ENCODE assay signal across 20 mouse cellular contexts in genomic region chr5:30601397-30601796, GRCm38 (mm10). TPM values are rescaled to one million over a fixed set of nuclear protein-coding genes. Genes with fewer than 3 reads are reported as not detected.
DNase-seq lines count a peak whose midpoint lies in the region; ATAC-seq and TF ChIP-seq lines count a peak whose summit lies in the region.
"Had no signal": no experiment of that assay in that cellular context is flagged by ENCODE, and none has a peak within 500 bp of the region (broad histone marks: within the 10 kb centered on the region; RNA-seq: fewer than 3 reads in every experiment).

No protein-coding gene starts in this region.

- no peak overlapping the region for H3K4me2 ChIP-seq in kidney, postnatal 0 days (ENCODE audit: low read length)
- H3K4me2 ChIP-seq in kidney, embryonic 14.5 days (replicated peaks; ENCODE audit: low read depth, low read length) = no peak overlapping the region
- H3K4me2 ChIP-seq: embryonic facial prominence, embryonic 15.5 days; forebrain, embryonic 13.5 days; hindbrain, embryonic 13.5 days; midbrain, embryonic 15.5 days had no signal

- no peak for TF ChIP-seq POLR2A in heart, adult 2 months (IDR thresholded peaks at IDR 0.05; ENCODE audit: insufficient read depth, low read depth, low read length)

- 5% methylated on average over 4 of the region's 4 CpGs for WGBS in heart, adult 2 months
- 33% methylated on average over 4 of the region's 4 CpGs for WGBS in kidney, postnatal 0 days
- 36% methylated on average over 4 of the region's 4 CpGs for WGBS in kidney, embryonic 14.5 days

- H3K79me2 ChIP-seq in heart, adult 2 months (replicated peaks; ENCODE audit: control insufficient read depth, insufficient read depth, low read length) = no peaks in the 10 kb centered on the region

- no peaks in the 10 kb centered on the region for H3K9me3 ChIP-seq in kidney, postnatal 0 days (replicated peaks; ENCODE audit: low read length)
- H3K9me3 ChIP-seq in kidney, embryonic 14.5 days (ENCODE audit: control insufficient read depth, low read length) = no peaks in the 10 kb centered on the region
- H3K9me3 ChIP-seq: embryonic facial prominence, embryonic 15.5 days; forebrain, embryonic 13.5 days; hindbrain, embryonic 13.5 days; midbrain, embryonic 15.5 days had no signal

- peak overlapping the region; percentile 20; the same call in 1 of the 2 replicates for H3K27ac ChIP-seq in heart, adult 2 months
- no peak overlapping the region for H3K27ac ChIP-seq in kidney, postnatal 0 days
- no peak overlapping the region for H3K27ac ChIP-seq in kidney, embryonic 14.5 days (ENCODE audit: low read depth, low read length)
- H3K27ac ChIP-seq: embryonic facial prominence, embryonic 15.5 days; forebrain, embryonic 13.5 days; gastrocnemius, adult 2 months; hindbrain, embryonic 13.5 days; macrophage; midbrain, embryonic 15.5 days had no signal

- peak; percentile 37 for TF ChIP-seq CTCF in heart, adult 2 months (IDR thresholded peaks at IDR 0.05)
- peak; percentile 33; the same call in 1 of the 2 replicates for TF ChIP-seq CTCF in kidney, postnatal 0 days (IDR thresholded peaks at IDR 0.05; ENCODE audit: low read depth)

- no peak overlapping the region for H3K4me3 ChIP-seq in heart, adult 2 months
- H3K4me3 ChIP-seq in kidney, postnatal 0 days (replicated peaks; ENCODE audit: low read depth, low read length) = no peak overlapping the region
- no peak overlapping the region for H3K4me3 ChIP-seq in kidney, embryonic 14.5 days (ENCODE audit: low read length)
- H3K4me3 ChIP-seq: embryonic facial prominence, embryonic 15.5 days; forebrain, embryonic 13.5 days; gastrocnemius, adult 2 months; hindbrain, embryonic 13.5 days; midbrain, embryonic 15.5 days had no signal

- no peaks in the 10 kb centered on the region for H3K27me3 ChIP-seq in heart, adult 2 months (ENCODE audit: control insufficient read depth, insufficient read depth, low read length)
- no peaks in the 10 kb centered on the region for H3K27me3 ChIP-seq in kidney, postnatal 0 days (ENCODE audit: insufficient read depth, low read length)
- H3K27me3 ChIP-seq in kidney, embryonic 14.5 days (ENCODE audit: control insufficient read depth, insufficient read depth, low read length) = no peaks in the 10 kb centered on the region
- H3K27me3 ChIP-seq: embryonic facial prominence, embryonic 15.5 days; forebrain, embryonic 13.5 days; midbrain, embryonic 15.5 days had no signal

- no peak for DNase-seq in heart, adult 2 months
- no peak for DNase-seq in heart, adult 11 months
- DNase-seq in kidney, postnatal 0 days (ENCODE audit: low spot score) = no peak
- DNase-seq in 3T3-L1 (ENCODE audit: low read depth, low spot score) (peak; percentile 56), MN1 (ENCODE audit: low spot score) (peak; percentile 26)
- DNase-seq: gastrocnemius, adult 2 months; kidney, adult 2 months; right cerebral cortex, postnatal 4 days; thymus, adult 2 months had no signal

- no peak for TF ChIP-seq EP300 in heart, adult 2 months (IDR thresholded peaks at IDR 0.05; ENCODE audit: insufficient read depth, low read depth, low read length)

- peaks cover 7% of the 10 kb centered on the region for H3K4me1 ChIP-seq in heart, adult 2 months (ENCODE audit: control insufficient read depth, insufficient read depth, low read length)
- H3K4me1 ChIP-seq in kidney, postnatal 0 days (replicated peaks; ENCODE audit: insufficient read depth, low read length) = no peaks in the 10 kb centered on the region
- no peaks in the 10 kb centered on the region for H3K4me1 ChIP-seq in kidney, embryonic 14.5 days (ENCODE audit: control insufficient read depth, insufficient read depth, low read length)
- H3K4me1 ChIP-seq: embryonic facial prominence, embryonic 15.5 days; forebrain, embryonic 13.5 days; midbrain, embryonic 15.5 days had no signal

- no peaks in the 10 kb centered on the region for H3K36me3 ChIP-seq in heart, adult 2 months (ENCODE audit: control insufficient read depth, insufficient read depth, low read length)
- no peaks in the 10 kb centered on the region for H3K36me3 ChIP-seq in kidney, postnatal 0 days (ENCODE audit: insufficient read depth, low read length)
- H3K36me3 ChIP-seq in kidney, embryonic 14.5 days (ENCODE audit: control insufficient read depth, insufficient read depth, low read length) = no peaks in the 10 kb centered on the region
- H3K36me3 ChIP-seq: embryonic facial prominence, embryonic 15.5 days; hindbrain, embryonic 13.5 days; midbrain, embryonic 15.5 days had no signal

- no peak for ATAC-seq in kidney, postnatal 0 days (replicated peaks; ENCODE audit: low FRiP score, low read depth)
- ATAC-seq in kidney, embryonic 14.5 days (ENCODE audit: low FRiP score, low TSS enrichment) = no peak
- no peak for ATAC-seq in megakaryocyte, adult 5-6 weeks (ENCODE audit: poor library complexity, severe bottlenecking)
- ATAC-seq: forebrain, embryonic 13.5 days; midbrain, embryonic 15.5 days; Patski had no signal

- intact Hi-C loops in heart, adult 2 months (cut with DNase I) = no loop called here

- no peak overlapping the region for H3K9ac ChIP-seq in heart, adult 2 months (ENCODE audit: low read depth, low read length)
- no peak overlapping the region for H3K9ac ChIP-seq in kidney, postnatal 0 days (ENCODE audit: low read depth, low read length)
- H3K9ac ChIP-seq in kidney, embryonic 14.5 days (ENCODE audit: low read depth, low read length) = no peak overlapping the region
- H3K9ac ChIP-seq: embryonic facial prominence, embryonic 15.5 days; forebrain, embryonic 13.5 days; hindbrain, embryonic 13.5 days; midbrain, embryonic 15.5 days had no signal

RNA-seq across cellular contexts. Expression of gene Kcnk3, which starts 13.4 kb away (rescaled TPM):
- total RNA-seq in heart, adult 2 months (2021) = 100 to 1,000 TPM; 259 to 300 TPM
- 382 and 432 TPM in 2 replicates for polyA plus RNA-seq in heart, adult 2 months (2012; rRNA removed)
- 1.8 and 2.0 TPM in 2 replicates for polyA plus RNA-seq in kidney, postnatal 0 days (2015; fragmentation: Nextera tagmentation; extraction: Ambion mirVana)
- 1.5 and 2.1 TPM in 2 replicates for polyA plus RNA-seq in kidney, embryonic 14.5 days (2014; fragmentation: Nextera tagmentation; extraction: Ambion mirVana)
- not detected in 2 replicates for total RNA-seq in megakaryocyte, adult 5-6 weeks (2015)
- not detected in 2 replicates for total RNA-seq in megakaryocyte, adult 5-6 weeks (2017)
- total RNA-seq: common myeloid progenitor, adult 5-6 weeks had no signal
- polyA plus RNA-seq: macrophage, Patski had no signal

RNA-seq across cellular contexts. Expression of gene Slc35f6, which starts 46.3 kb away (rescaled TPM):
- total RNA-seq in heart, adult 2 months (2021) = 10 to 100 TPM; 47.2 to 49.9 TPM
- polyA plus RNA-seq in heart, adult 2 months (2012; rRNA removed) = 119 and 154 TPM in 2 replicates
- 24.8 and 26.7 TPM in 2 replicates for polyA plus RNA-seq in kidney, postnatal 0 days (2015; fragmentation: Nextera tagmentation; extraction: Ambion mirVana)
- polyA plus RNA-seq in kidney, embryonic 14.5 days (2014; fragmentation: Nextera tagmentation; extraction: Ambion mirVana) = 15.8 and 27.6 TPM in 2 replicates
- 21.5 and 28.8 TPM in 2 replicates for total RNA-seq in megakaryocyte, adult 5-6 weeks (2015)
- total RNA-seq in megakaryocyte, adult 5-6 weeks (2017) = 23.9 and 26.0 TPM in 2 replicates

RNA-seq across cellular contexts. Expression of gene Cib4, which starts 55.8 kb away (rescaled TPM):
- not detected for total RNA-seq in heart, adult 2 months (2021)
- 0.56 TPM in 1 of 2 replicates, not detected in the other for polyA plus RNA-seq in heart, adult 2 months (2012; rRNA removed)
- not detected in 2 replicates for polyA plus RNA-seq in kidney, postnatal 0 days (2015; fragmentation: Nextera tagmentation; extraction: Ambion mirVana)
- polyA plus RNA-seq in kidney, embryonic 14.5 days (2014; fragmentation: Nextera tagmentation; extraction: Ambion mirVana) = not detected in 2 replicates
- total RNA-seq in megakaryocyte, adult 5-6 weeks (2015) = not detected in 2 replicates
- total RNA-seq in megakaryocyte, adult 5-6 weeks (2017) = not detected in 2 replicates
- total RNA-seq: common myeloid progenitor, adult 5-6 weeks; gastrocnemius, adult 2 months; layer of hippocampus, adult 8-10 months had no signal
- polyA plus RNA-seq: forebrain, embryonic 13.5 days; hindbrain, embryonic 13.5 days; kidney, adult 2 months; macrophage; midbrain, embryonic 15.5 days; neural tube, embryonic 11.5 days; Patski; thymus, adult 2 months had no signal

Comparison
In these comparisons a context has a peak if more than half of its experiments do, and no peak if none do; other contexts are left out.
1. DNase-seq: peak in 3T3-L1 (single experiment) and MN1 (single experiment); none in heart, adult 2 months (0 of 2), heart, adult 11 months (single experiment) and kidney, postnatal 0 days (single experiment).
2. RNA of gene Kcnk3, which starts 13.4 kb away (polyA plus RNA-seq): 382 to 432 TPM in heart, adult 2 months; 1.5 to 2.1 TPM in kidney, embryonic 14.5 days and 1.8 to 2.0 TPM in kidney, postnatal 0 days; every median in the first group is over 100 times any median in the second.